Mouse (Mus musculus) MEL (cell line): ENCODE data around the gene Rftn1.

Experiments
- CTCF ChIP-seq, 3 experiments: IDR thresholded peaks in 2 of 3; conservative IDR thresholded peaks in 1 of 3; 2 replicates each; pipeline ENCODE4 v1.5.1; 2011 to 2012; ENCODE audit warnings: low read length in 3 of 3, low read depth in 2 of 3, mild to moderate bottlenecking in 2 of 3, improper control_type of control experiment in 1 of 3, inconsistent platforms in 1 of 3, mixed read lengths in 1 of 3, moderate library complexity in 1 of 3; ENCODE audit not compliant: control insufficient read depth in 1 of 3, insufficient read depth in 1 of 3, poor library complexity in 1 of 3, severe bottlenecking in 1 of 3
- GATA1 ChIP-seq: IDR thresholded peaks from 2 replicates; pipeline ENCODE4 v1.6.1; 2011; ENCODE audit warnings: low read depth, low read length, improper control_type of control experiment
- HCFC1 ChIP-seq: IDR thresholded peaks from 2 replicates; pipeline ENCODE4 v1.6.1; 2012; ENCODE audit warnings: low read depth, mild to moderate bottlenecking, inconsistent platforms, low read length, improper control_type of control experiment, moderate library complexity
- MAX ChIP-seq: IDR thresholded peaks from 2 replicates; pipeline ENCODE4 v1.6.1; 2011; ENCODE audit warnings: low read length, improper control_type of control experiment
- MAZ ChIP-seq: IDR thresholded peaks from 2 replicates; pipeline ENCODE4 v1.6.1; 2012; ENCODE audit warnings: low read depth, mild to moderate bottlenecking, inconsistent platforms, low read length, improper control_type of control experiment
- POLR2A ChIP-seq, 2 experiments: IDR thresholded peaks; 2 replicates each; pipeline ENCODE4 v1.6.1; 2011 to 2012; ENCODE audit warnings: low read length in 2 of 2, mild to moderate bottlenecking in 2 of 2, control low read depth in 1 of 2, improper control_type of control experiment in 1 of 2, low read depth in 1 of 2, moderate library complexity in 1 of 2; ENCODE audit not compliant: control insufficient read depth in 1 of 2, insufficient read depth in 1 of 2, poor library complexity in 1 of 2

DNA sequence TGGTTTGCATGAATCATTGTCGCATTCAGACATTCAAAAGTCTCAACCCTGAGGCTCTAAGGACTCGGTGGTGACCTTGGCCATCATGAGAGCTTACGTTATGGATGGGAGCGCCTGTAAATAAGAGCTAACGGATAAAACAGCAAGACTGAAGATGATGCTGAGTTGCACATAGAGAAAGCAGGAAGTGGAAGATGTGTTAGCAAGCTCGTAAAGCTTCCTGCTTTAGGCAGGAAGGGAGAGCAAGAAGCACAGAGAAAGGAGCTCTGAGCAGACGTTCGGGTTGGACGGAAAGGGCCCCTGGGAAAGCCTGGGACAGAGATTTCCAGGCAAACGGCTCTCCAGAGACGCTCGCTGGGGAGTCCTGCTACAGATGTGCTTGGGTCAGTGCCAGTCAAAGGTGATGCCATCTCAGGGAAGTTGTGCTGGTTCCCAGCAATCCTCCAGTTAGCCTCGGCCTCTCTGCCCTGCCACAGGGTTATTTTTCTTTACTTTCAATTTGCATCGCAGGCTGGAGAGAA, 40.7 kb downstream of the Rftn1 start:
- TF ChIP-seq CTCF (IDR thresholded peaks at IDR 0.05 in 2 of 3, conservative IDR thresholded peaks at IDR 0.05 in 1 of 3; ENCODE audit: control insufficient read depth in 1 of 3, insufficient read depth in 1 of 3, low read depth in 2 of 3, low read length in 3 of 3, poor library complexity in 1 of 3, severe bottlenecking in 1 of 3) = no peak
- TF ChIP-seq POLR2A (IDR thresholded peaks at IDR 0.05; ENCODE audit: control insufficient read depth in 1 of 2, insufficient read depth in 1 of 2, low read depth in 1 of 2, low read length in 2 of 2, poor library complexity in 1 of 2) = no peak
- no peak for TF ChIP-seq MAZ
- no peak for TF ChIP-seq GATA1
- no peak for TF ChIP-seq HCFC1
- no peak for TF ChIP-seq MAX
